Mouse (Mus musculus) liver, embryonic 13.5 days (tissue): ENCODE measurements at regions not wholly inside any gene's neighbourhood (a gene's known extent, or its start where the extent isn't known, plus 50 kb on each side); places are given as distances from the start of the nearest gene placed in this dataset.

Experiments used
- ATAC-seq: fragments of 200-750 bp; cut with Nextera tagmentation; 2 replicates; pipeline ENCODE4 v1.8.0; 2017; ENCODE audit warnings: low read depth, mild to moderate bottlenecking, moderate number of reproducible peaks, moderate library complexity
- DNase-seq: peaks from one replicate; pipeline ENCODE4 v3.0.0; 2022
- H3K27ac ChIP-seq: fragments of 300-500 bp; sonication (generic); 2 replicates; pipeline ENCODE4 v1.5.1; 2015; ENCODE audit warnings: moderate library complexity, mild to moderate bottlenecking, inconsistent platforms
- H3K27me3 ChIP-seq: fragments of 300-500 bp; sonication (generic); 2 replicates; pipeline ENCODE4 v1.6.1; 2015; ENCODE audit warnings: mild to moderate bottlenecking, inconsistent platforms
- H3K36me3 ChIP-seq: fragments of 300-500 bp; sonication (generic); 2 replicates; pipeline ENCODE4 v1.6.1; 2015; ENCODE audit warnings: mild to moderate bottlenecking, inconsistent platforms
- H3K4me1 ChIP-seq: fragments of 300-500 bp; sonication (generic); replicated peaks from 2 replicates; pipeline ENCODE4 v1.6.1; 2015; ENCODE audit warnings: inconsistent platforms
- H3K4me2 ChIP-seq: fragments of 300-500 bp; sonication (generic); 2 replicates; pipeline ENCODE4 v1.6.1; 2015; ENCODE audit warnings: inconsistent platforms, mild to moderate bottlenecking, moderate library complexity
- H3K4me3 ChIP-seq: fragments of 300-500 bp; sonication (generic); replicated peaks from 2 replicates; pipeline ENCODE4 v1.5.1; 2015; ENCODE audit warnings: mild to moderate bottlenecking, inconsistent platforms
- H3K9ac ChIP-seq: fragments of 300-500 bp; sonication (generic); 2 replicates; pipeline ENCODE4 v1.6.1; 2015; ENCODE audit warnings: mild to moderate bottlenecking, inconsistent platforms
- H3K9me3 ChIP-seq: fragments of 300-500 bp; sonication (generic); replicated peaks from 2 replicates; pipeline ENCODE4 v1.6.1; 2016; ENCODE audit warnings: inconsistent platforms
- WGBS: fragments of 180-500 bp; shearing (Covaris S2); methylation state at CpG from one replicate; pipeline ENCODE4 v1.1.7; 2015; ENCODE audit not compliant: insufficient replicate concordance; 5-methylcytosine and 5-hydroxymethylcytosine counted together

DNA sequence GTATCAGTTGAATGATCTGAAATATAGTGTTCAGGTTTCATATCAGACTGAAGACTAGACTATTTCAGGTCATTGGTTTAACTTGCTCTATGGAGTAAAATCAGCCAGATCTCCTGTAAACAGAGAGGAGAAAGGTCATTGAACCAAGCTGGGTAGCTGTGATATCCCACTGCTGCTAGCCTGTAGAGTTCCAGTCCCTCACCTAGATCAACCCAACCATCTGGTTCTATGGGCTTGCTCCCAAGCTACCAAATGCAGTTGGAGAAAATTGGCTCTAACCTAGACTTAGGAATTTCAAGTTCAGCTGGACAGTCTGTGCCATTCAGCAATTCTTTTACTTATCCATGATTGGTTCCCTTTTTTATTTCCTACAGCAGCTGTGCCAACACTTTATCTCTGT lies 373.1 kb upstream of the Atp2b1 start:
- Histone ChIP-seq H3K9ac (no peak overlapping the region), H3K4me3 (no peak overlapping the region), H3K36me3 (no peaks in the 10 kb centered on the region), H3K27me3 (no peaks in the 10 kb centered on the region), H3K9me3 (no peaks in the 10 kb centered on the region), H3K4me2 (no peak overlapping the region), H3K27ac (no peak overlapping the region), H3K4me1 (no peaks in the 10 kb centered on the region)
- ATAC-seq, result no peak
- no peak for DNase-seq

DNA sequence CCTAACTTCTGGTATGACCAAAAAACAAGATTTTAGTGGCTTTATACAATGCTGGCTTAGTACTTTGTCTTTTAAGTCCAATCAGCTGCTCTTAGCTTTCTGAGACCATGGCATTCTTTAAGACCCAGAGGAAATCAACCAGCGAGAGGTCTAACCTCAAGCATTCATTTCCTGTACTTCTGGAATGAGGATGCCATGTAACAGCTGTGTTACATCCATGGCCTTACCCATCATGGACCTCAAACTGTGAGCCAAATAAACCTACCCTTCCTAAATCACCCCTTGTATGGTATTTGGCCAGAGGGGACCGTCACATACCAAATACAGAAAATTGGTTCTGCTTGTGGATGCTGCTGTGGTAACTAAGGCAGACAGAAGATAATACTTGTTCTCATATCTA lies 372.1 kb upstream of the Atp2b1 start:
- no peak overlapping the region for H3K4me3 ChIP-seq
- no peaks in the 10 kb centered on the region for H3K27me3 ChIP-seq
- WGBS, result 60% methylated on average over 2 of the region's 2 CpGs
- no peaks in the 10 kb centered on the region for H3K36me3 ChIP-seq
- no peak for DNase-seq
- H3K9me3 ChIP-seq, result no peaks in the 10 kb centered on the region
- H3K4me1 ChIP-seq, result no peaks in the 10 kb centered on the region
- no peak overlapping the region for H3K27ac ChIP-seq
- H3K4me2 ChIP-seq, result no peak overlapping the region
- H3K9ac ChIP-seq, result no peak overlapping the region
- ATAC-seq, result no peak

- Histone ChIP-seq H3K4me3 (no peak overlapping the region), H3K4me1 (no peaks in the 10 kb centered on the region), H3K9me3 (no peaks in the 10 kb centered on the region), H3K9ac (no peak overlapping the region), H3K27me3 (no peaks in the 10 kb centered on the region), H3K4me2 (no peak overlapping the region), H3K36me3 (no peaks in the 10 kb centered on the region), H3K27ac (no peak overlapping the region)
- WGBS, result 60% methylated on average over 8 of the region's 8 CpGs
- ATAC-seq (no peak), DNase-seq (no peak)
Measured at GRCm38 (mm10) chr10:98543253-98543997, 370.8 kb upstream of the Atp2b1 start.

DNA sequence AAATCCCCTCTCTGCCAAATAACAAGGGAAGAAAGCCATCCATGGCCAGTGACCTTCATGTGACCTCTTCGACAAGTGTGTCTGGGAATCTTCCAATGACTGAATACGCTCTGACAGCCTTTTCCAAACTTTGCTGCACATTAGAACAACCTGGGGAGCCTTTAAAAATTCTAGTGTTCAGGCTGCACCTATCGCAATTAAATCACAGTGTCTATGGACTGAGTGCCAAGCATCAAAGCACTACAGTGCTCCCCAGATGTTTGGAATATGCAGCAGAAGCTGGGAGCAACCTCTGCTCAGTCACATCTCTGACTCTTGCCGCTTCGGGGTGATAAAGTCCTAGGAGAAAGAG lies 370.2 kb upstream of the Atp2b1 start:
- Histone ChIP-seq H3K4me2 (no peak overlapping the region), H3K4me1 (no peaks in the 10 kb centered on the region), H3K4me3 (no peak overlapping the region), H3K27ac (no peak overlapping the region), H3K9ac (no peak overlapping the region), H3K36me3 (no peaks in the 10 kb centered on the region), H3K9me3 (no peaks in the 10 kb centered on the region), H3K27me3 (no peaks in the 10 kb centered on the region)
- DNase-seq, result no peak
- WGBS, result 70% methylated on average over 5 of the region's 5 CpGs
- no peak for ATAC-seq

GRCm38 (mm10) chr10:98554575-98554974 lies 359.6 kb upstream of the Atp2b1 start:
- Histone ChIP-seq H3K9me3 (no peaks in the 10 kb centered on the region), H3K4me3 (no peak overlapping the region), H3K36me3 (no peaks in the 10 kb centered on the region), H3K4me1 (no peaks in the 10 kb centered on the region), H3K27ac (no peak overlapping the region), H3K4me2 (no peak overlapping the region), H3K27me3 (no peaks in the 10 kb centered on the region), H3K9ac (no peak overlapping the region)
- 64% methylated on average over 3 of the region's 3 CpGs for WGBS
- no peak for DNase-seq
- no peak for ATAC-seq

DNA sequence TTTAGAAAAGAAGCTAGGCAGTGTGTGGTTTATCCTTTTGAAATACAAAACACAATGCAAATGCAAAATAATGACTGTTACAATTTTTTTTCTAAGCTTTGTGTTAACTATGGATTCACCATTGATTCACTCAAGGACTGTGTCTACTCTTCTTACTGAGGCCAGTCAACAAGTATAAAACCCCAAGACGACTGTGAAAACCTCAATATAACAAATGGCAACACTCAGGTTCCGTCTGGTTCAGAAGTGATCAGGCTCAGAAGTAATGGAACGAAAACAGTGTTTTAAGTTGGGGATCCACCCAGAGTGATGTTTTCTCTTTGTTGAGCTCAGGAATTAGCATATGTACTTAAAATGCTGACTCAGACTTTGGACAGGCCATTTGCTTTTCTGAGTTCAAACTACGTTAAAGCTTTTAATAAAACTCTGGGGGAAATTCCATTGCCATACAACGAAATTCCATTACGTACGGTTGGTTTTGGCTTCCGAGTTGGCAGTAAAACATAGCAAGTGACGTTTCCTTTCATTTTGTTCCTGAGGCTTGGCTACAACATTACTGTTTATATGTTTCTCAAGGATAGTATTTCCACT lies 356.6 kb upstream of the Atp2b1 start:
- no peaks in the 10 kb centered on the region for H3K27me3 ChIP-seq
- no peak overlapping the region for H3K4me3 ChIP-seq
- no peaks in the 10 kb centered on the region for H3K36me3 ChIP-seq
- no peaks in the 10 kb centered on the region for H3K9me3 ChIP-seq
- H3K27ac ChIP-seq, result no peak overlapping the region
- no peak overlapping the region for H3K9ac ChIP-seq
- ATAC-seq (no peak), DNase-seq (no peak)
- H3K4me1 ChIP-seq, result no peaks in the 10 kb centered on the region
- no peak overlapping the region for H3K4me2 ChIP-seq
- 70% methylated on average over 9 of the region's 9 CpGs for WGBS

DNA sequence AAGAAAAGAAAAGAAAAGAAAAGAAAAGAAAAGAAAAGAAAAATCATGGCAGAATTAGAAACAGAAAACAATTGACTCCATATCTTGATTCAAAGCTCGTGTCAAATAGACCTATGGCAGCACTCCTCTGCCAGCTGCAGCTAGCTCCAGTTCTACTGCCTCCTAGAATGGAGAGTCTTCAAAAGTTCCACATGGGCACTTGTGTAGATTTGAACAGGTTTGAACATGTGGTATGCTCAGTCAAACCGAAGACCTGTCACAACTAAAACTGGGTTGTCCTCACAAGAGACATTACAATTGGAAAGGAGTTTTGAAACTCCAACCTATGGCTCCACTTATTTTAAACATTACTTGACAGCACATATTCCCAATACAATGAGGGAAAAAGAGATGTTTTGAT lies 355.6 kb upstream of the Atp2b1 start:
- 64% methylated on average over 2 of the region's 2 CpGs for WGBS
- DNase-seq (no peak), ATAC-seq (no peak)
- Histone ChIP-seq H3K4me1 (no peaks in the 10 kb centered on the region), H3K9ac (no peak overlapping the region), H3K9me3 (no peaks in the 10 kb centered on the region), H3K4me2 (no peak overlapping the region), H3K27me3 (no peaks in the 10 kb centered on the region), H3K27ac (no peak overlapping the region), H3K36me3 (no peaks in the 10 kb centered on the region), H3K4me3 (no peak overlapping the region)

DNA sequence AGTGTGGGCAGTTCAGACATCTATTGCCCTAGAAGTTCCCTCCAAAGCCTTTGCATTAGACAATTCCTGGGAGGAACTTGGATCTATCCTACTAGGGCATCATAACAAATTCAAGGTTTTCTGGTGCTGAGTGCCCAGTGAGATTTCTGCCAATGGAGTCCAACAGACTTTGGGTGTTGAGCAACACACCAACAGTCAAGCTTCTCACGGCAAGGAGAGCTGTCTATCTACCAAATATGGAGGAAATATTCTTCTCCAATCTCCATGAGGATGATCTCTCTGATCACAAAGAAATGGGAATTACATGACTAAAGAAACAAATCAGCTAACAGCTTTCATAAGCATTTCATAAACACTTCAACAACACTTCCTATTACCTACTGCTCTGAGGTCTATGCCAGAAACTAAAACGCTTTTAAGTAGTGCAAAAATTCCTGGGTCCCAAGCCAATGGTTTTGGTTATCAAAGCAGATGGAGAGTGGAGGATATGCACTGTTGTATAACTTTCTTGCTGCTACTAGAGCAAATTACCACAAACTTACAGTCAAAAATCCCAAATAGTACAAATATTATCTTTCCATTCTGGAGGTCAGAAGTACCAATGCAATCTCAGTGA lies 351.8 kb upstream of the Atp2b1 start:
- Histone ChIP-seq H3K9me3 (no peaks in the 10 kb centered on the region), H3K27me3 (no peaks in the 10 kb centered on the region), H3K4me1 (no peaks in the 10 kb centered on the region), H3K4me2 (no peak overlapping the region), H3K4me3 (no peak overlapping the region), H3K36me3 (no peaks in the 10 kb centered on the region), H3K27ac (no peak overlapping the region), H3K9ac (no peak overlapping the region)
- WGBS, result 54% methylated on average over 2 of the region's 2 CpGs
- DNase-seq (no peak), ATAC-seq (no peak)

DNA sequence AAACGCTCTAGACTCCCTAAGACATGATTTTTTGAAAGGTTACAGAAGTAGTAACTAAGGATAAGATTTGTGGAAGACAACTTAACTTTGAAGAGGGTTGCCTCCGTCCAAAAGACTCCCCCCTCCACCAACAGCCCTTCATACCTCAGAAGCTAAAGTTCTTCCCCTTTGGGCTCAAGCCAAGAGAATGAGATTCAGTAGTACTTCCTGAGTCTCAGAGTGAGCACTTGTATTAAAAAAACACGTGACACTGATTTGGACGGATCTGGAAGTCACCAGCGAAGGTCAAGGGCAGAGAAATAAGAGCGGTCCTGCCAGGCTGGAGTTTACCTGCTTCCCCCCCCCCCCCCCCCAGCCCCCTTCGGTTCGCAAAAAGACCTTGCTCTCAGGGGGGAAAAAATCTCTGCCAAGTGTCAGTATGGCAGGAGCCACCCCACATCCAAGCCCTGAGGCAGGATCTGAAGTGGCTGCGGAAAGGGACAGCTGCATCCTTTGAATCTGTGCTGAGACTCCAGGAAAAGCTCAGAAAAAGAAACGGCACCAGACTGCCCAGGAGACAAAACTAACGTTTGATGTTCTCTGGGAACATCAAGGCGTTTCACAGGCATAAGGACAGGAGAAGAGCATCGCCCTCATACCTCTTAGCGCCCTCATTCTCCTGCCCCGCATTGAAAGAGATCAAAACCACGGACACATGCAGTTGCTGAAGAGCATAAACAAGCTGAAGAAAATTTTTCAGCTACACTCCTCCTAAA lies 341.2 kb upstream of the Atp2b1 start:
- no peak for ATAC-seq
- Histone ChIP-seq H3K27me3 (no peaks in the 10 kb centered on the region), H3K4me3 (no peak overlapping the region), H3K4me2 (no peak overlapping the region), H3K27ac (no peak overlapping the region), H3K4me1 (no peaks in the 10 kb centered on the region), H3K9me3 (no peaks in the 10 kb centered on the region), H3K9ac (no peak overlapping the region), H3K36me3 (no peaks in the 10 kb centered on the region)
- 50% methylated on average over 16 of the region's 16 CpGs for WGBS
- DNase-seq, result no peak

- WGBS, result 60% methylated on average over 6 of the region's 6 CpGs
- Histone ChIP-seq H3K4me1 (no peaks in the 10 kb centered on the region), H3K4me2 (no peak overlapping the region), H3K27ac (no peak overlapping the region), H3K36me3 (no peaks in the 10 kb centered on the region), H3K4me3 (no peak overlapping the region), H3K27me3 (no peaks in the 10 kb centered on the region), H3K9me3 (no peaks in the 10 kb centered on the region), H3K9ac (no peak overlapping the region)
- ATAC-seq, result no peak
- DNase-seq, result no peak
Measured at GRCm38 (mm10) chr10:98577040-98577439, 337.2 kb upstream of the Atp2b1 start.

DNA sequence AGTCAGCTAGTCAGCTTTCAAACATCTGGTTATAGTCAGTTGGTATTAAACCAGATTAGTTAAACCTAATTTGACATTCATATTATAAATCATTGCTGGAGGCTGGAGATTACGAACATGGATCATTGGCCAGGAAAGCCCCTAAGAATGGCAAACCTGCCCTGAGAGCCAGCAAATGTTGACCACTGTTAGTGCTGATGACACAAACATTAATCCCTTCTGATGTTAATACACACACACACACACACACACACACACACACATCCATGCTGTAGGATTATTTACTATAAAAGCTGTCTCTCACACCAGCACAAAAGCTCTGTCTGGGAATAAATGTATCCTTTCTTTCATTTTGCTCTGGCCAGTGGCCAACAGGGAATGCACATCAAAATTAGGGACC lies 329.4 kb upstream of the Atp2b1 start:
- Histone ChIP-seq H3K4me2 (no peak overlapping the region), H3K27me3 (no peaks in the 10 kb centered on the region), H3K9me3 (no peaks in the 10 kb centered on the region), H3K4me3 (no peak overlapping the region), H3K4me1 (no peaks in the 10 kb centered on the region), H3K27ac (no peak overlapping the region), H3K36me3 (no peaks in the 10 kb centered on the region), H3K9ac (no peak overlapping the region)
- no peak for ATAC-seq
- WGBS, result 66% methylated on average over 1 of the region's 1 CpGs
- DNase-seq, result no peak
